Mouse (Mus musculus): ENCODE data around the gene Zcchc4. TPM values are rescaled to one million over a fixed set of nuclear protein-coding genes. Genes with fewer than 3 reads are reported as not detected.

Zcchc4 gene
- total and polyA plus RNA-seq, 3 experiments, result 0.67 to 1.0 TPM; not detected in 1

- Histone ChIP-seq H3K79me2 (ENCODE audit: control insufficient read depth, insufficient read depth, low read length, poor library complexity) (no peaks in the 10 kb centered on the region), H3K4me3 (ENCODE audit: control insufficient read depth in 1 of 2, insufficient read depth in 1 of 2, low read depth in 2 of 2, low read length in 2 of 2) (no peak overlapping the region), H3K4me1 (ENCODE audit: control insufficient read depth in 1 of 2, insufficient read depth in 2 of 2, low read length in 2 of 2) (no peaks in the 10 kb centered on the region), H3K27me3 (ENCODE audit: control insufficient read depth in 1 of 2, insufficient read depth in 2 of 2, low read length in 2 of 2) (no peaks in the 10 kb centered on the region), H3K9me3 (replicated peaks; ENCODE audit: insufficient read depth, low read length) (no peaks in the 10 kb centered on the region), H3K36me3 (ENCODE audit: control insufficient read depth in 1 of 2, insufficient read depth in 2 of 2, low read length in 2 of 2) (peaks cover 0 to 16% of the 10 kb centered on the region in 2 experiments; a peak in 2 of 4 replicates), H3K27ac (ENCODE audit: control insufficient read depth, low read depth, low read length) (no peak overlapping the region), H3K9ac (ENCODE audit: control insufficient read depth, low read depth, low read length, poor library complexity, severe bottlenecking) (no peak overlapping the region)
- DNase-seq (ENCODE audit: low read depth, low spot score), result peak; percentile 35
- TF ChIP-seq RAD21 (IDR thresholded peaks at IDR 0.05; ENCODE audit: low read depth, low read length) (no peak), UBTF (IDR thresholded peaks at IDR 0.05; ENCODE audit: borderline replicate concordance, insufficient read depth, low read depth, low read length) (no peak), HCFC1 (IDR thresholded peaks at IDR 0.05; ENCODE audit: low read depth, low read length) (no peak), ZC3H11A (IDR thresholded peaks at IDR 0.05; ENCODE audit: low read depth, low read length) (no peak), USF1 (IDR thresholded peaks at IDR 0.05; ENCODE audit: low read depth, low read length) (no peak)
These were observed 90.6 kb downstream of the Zcchc4 start for GRCm38 (mm10) chr5:52865825-52866224.

GRCm38 (mm10) chr5:52866361-52867155, 91.3 kb downstream of the Zcchc4 start:
- Histone ChIP-seq H3K27ac (ENCODE audit: control insufficient read depth, low read depth, low read length) (no peak overlapping the region), H3K4me1 (ENCODE audit: control insufficient read depth in 1 of 2, insufficient read depth in 2 of 2, low read length in 2 of 2) (no peaks in the 10 kb centered on the region), H3K4me3 (ENCODE audit: control insufficient read depth in 1 of 2, insufficient read depth in 1 of 2, low read depth in 2 of 2, low read length in 2 of 2) (no peak overlapping the region), H3K9me3 (replicated peaks; ENCODE audit: insufficient read depth, low read length) (no peaks in the 10 kb centered on the region), H3K27me3 (ENCODE audit: control insufficient read depth in 1 of 2, insufficient read depth in 2 of 2, low read length in 2 of 2) (no peaks in the 10 kb centered on the region), H3K36me3 (ENCODE audit: control insufficient read depth in 1 of 2, insufficient read depth in 2 of 2, low read length in 2 of 2) (peaks cover 0 to 16% of the 10 kb centered on the region in 2 experiments; a peak in 2 of 4 replicates), H3K9ac (ENCODE audit: control insufficient read depth, low read depth, low read length, poor library complexity, severe bottlenecking) (no peak overlapping the region), H3K79me2 (ENCODE audit: control insufficient read depth, insufficient read depth, low read length, poor library complexity) (no peaks in the 10 kb centered on the region)
- DNase-seq (ENCODE audit: low read depth, low spot score), result no peak
- TF ChIP-seq ETS1 (IDR thresholded peaks at IDR 0.05; ENCODE audit: low read depth, low read length) (no peak), MAZ (IDR thresholded peaks at IDR 0.05; ENCODE audit: low read depth, low read length) (no peak), ZMIZ1 (IDR thresholded peaks at IDR 0.05; ENCODE audit: low read depth, low read length) (no peak), BHLHE40 (IDR thresholded peaks at IDR 0.05; ENCODE audit: borderline replicate concordance, low read depth, low read length) (no peak), POLR2AphosphoS5 (IDR thresholded peaks at IDR 0.05; ENCODE audit: borderline replicate concordance, low read depth, low read length) (no peak), RCOR1 (IDR thresholded peaks at IDR 0.05; ENCODE audit: low read depth, low read length) (no peak), ELF1 (IDR thresholded peaks at IDR 0.05; ENCODE audit: low read depth, low read length) (no peak), NRF1 (IDR thresholded peaks at IDR 0.05; ENCODE audit: insufficient read depth, low read depth, low read length, poor library complexity, severe bottlenecking) (no peak), KAT2A (conservative IDR thresholded peaks at IDR 0.05; ENCODE audit: low read depth, low read length) (no peak)

All from MEL (cell line).